Mouse (Mus musculus) bone marrow, adult 2 months (tissue): ENCODE results near the gene Sh3pxd2b. TPM values are rescaled to one million over a fixed set of nuclear protein-coding genes. Genes with fewer than 3 reads are reported as not detected.

Source experiments
- H3K27ac ChIP-seq: fragments of 200-500 bp; 2 replicates; pipeline ENCODE4 v1.5.1; 2012; ENCODE audit warnings: low read depth, mild to moderate bottlenecking, control low read depth, inconsistent platforms, low read length; ENCODE audit not compliant: control insufficient read depth, poor library complexity, insufficient read depth
- H3K4me1 ChIP-seq: fragments of 200-500 bp; 2 replicates; pipeline ENCODE4 v1.6.1; 2011; ENCODE audit warnings: low read length; ENCODE audit not compliant: control insufficient read depth, insufficient read depth
- H3K4me3 ChIP-seq: fragments of 200-500 bp; replicated peaks from 2 replicates; pipeline ENCODE3; 2011; ENCODE audit warnings: mild to moderate bottlenecking, low read depth, low read length, control low read depth; ENCODE audit not compliant: control insufficient read depth
- CTCF ChIP-seq: fragments of 200-500 bp; IDR thresholded peaks from 2 replicates; pipeline ENCODE4 v1.5.1; 2011; ENCODE audit warnings: low read length, control low read depth; ENCODE audit not compliant: control insufficient read depth, insufficient read depth
- POLR2A ChIP-seq: fragments of 200-500 bp; IDR thresholded peaks from 2 replicates; pipeline ENCODE4 v1.6.1; 2011; ENCODE audit warnings: low read depth, mild to moderate bottlenecking, control low read depth, low read length, borderline replicate concordance; ENCODE audit not compliant: control insufficient read depth
- WGBS: fragments of 180-500 bp; shearing (Covaris S2); methylation state at CpG from one replicate; pipeline ENCODE4 v1.1.7; 2018; 5-methylcytosine and 5-hydroxymethylcytosine counted together
- polyA plus RNA-seq: library from polyadenylated mRNA; stranded (reverse); fragments of >200 nt; gene quantifications from 2 replicates; pipeline ENCODE4 v1.2.4, GENCODE M21; 2011; ENCODE audit warnings: low replicate concordance; ENCODE audit not compliant: missing spikeins, insufficient read depth, insufficient read length

Sh3pxd2b gene
- polyA plus RNA-seq, 1 experiment: 1.7 TPM

DNA sequence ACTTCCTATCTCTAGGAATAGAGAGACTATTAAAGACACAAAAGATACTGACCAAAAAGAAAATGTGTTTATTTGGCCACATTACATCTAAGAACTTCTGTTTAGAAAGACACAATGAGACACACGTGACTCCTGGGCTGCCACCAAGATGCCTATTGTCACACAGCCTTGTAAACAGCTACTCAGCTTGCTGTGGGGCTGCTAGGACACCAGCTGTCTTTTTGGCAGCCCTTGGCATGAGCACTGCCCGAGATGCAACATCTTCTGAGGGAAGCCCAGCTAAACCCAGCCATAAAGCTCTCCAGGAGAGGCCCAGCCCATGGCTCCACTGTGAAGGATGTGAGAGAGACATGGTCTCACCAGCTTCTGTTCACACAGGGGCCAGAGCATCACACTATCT, 45.5 kb downstream of the Sh3pxd2b start:
- H3K27ac ChIP-seq: no peak overlapping the region
- TF ChIP-seq CTCF: no peak
- no peak for TF ChIP-seq POLR2A
- no peak overlapping the region for H3K4me3 ChIP-seq
- H3K4me1 ChIP-seq: no peaks in the 10 kb centered on the region
- 58% methylated on average over 2 of the region's 2 CpGs for WGBS

DNA sequence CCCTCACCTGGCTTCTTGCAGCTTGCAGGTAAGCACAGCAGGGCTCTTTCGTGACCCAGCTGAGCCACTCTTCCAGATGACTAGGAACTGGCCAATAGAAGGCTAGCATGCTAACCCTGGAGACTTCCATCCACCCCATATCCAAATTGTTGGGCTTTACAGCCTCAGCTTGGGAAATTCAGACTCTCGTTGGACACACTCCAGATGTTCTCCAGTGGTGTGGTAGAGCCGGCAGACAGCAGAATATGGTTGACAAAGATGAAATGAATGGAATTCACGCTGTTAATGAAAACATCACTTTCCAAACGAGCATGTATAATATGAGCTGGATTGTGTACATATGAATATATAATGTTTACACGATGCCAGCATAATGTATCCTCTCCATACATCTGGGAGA, 48.2 kb downstream of the Sh3pxd2b start:
- TF ChIP-seq CTCF: no peak
- TF ChIP-seq POLR2A: no peak
- Histone ChIP-seq H3K4me1 (no peaks in the 10 kb centered on the region), H3K4me3 (no peak overlapping the region), H3K27ac (no peak overlapping the region)
- WGBS: 79% methylated on average over 6 of the region's 6 CpGs

DNA sequence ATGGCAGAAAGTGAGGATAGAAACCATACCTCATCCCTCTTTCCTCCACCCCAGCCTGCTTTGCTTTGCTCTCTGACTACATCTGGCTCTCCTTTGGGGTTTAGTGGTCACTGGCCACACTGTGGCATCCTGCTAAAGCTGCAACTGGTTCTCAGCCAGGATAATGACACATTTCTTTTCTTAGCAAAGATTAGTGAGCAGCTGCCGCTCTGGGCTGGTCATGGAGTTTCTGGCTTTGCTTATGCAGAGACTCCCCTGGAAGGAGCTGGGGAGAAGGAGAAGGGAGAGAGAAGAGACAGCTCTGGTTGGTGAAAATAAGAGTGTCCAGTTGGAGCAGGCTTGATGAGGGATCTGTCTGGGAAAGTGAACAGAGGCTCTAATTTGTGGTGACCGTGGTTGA, 50.8 kb downstream of the Sh3pxd2b start:
- WGBS: 48% methylated on average over 2 of the region's 2 CpGs
- no peaks in the 10 kb centered on the region for H3K4me1 ChIP-seq
- no peak overlapping the region for H3K27ac ChIP-seq
- no peak overlapping the region for H3K4me3 ChIP-seq
- TF ChIP-seq POLR2A: no peak
- TF ChIP-seq CTCF: no peak

DNA sequence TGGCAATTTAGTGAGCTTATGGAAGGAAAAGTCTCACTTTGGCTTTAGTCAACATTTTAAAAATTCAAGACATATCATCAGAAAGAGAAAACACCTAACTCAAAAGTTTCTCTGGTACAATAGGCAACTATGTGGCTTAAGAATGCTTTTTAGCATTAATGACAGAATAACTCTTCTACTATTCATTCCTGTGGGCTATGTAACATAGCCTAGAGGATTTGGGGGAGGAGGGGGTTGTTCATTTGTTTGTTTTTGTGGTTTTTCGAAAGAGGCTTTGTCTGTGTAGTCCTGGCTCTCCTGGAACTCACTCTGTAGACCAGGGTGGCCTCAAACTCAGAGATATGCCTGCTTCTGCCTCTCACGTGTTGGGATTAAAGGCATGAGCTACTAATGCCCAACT, 51.6 kb downstream of the Sh3pxd2b start:
- TF ChIP-seq POLR2A: no peak
- Histone ChIP-seq H3K4me1 (no peaks in the 10 kb centered on the region), H3K4me3 (no peak overlapping the region), H3K27ac (no peak overlapping the region)
- 65% methylated on average over 2 of the region's 2 CpGs for WGBS

DNA sequence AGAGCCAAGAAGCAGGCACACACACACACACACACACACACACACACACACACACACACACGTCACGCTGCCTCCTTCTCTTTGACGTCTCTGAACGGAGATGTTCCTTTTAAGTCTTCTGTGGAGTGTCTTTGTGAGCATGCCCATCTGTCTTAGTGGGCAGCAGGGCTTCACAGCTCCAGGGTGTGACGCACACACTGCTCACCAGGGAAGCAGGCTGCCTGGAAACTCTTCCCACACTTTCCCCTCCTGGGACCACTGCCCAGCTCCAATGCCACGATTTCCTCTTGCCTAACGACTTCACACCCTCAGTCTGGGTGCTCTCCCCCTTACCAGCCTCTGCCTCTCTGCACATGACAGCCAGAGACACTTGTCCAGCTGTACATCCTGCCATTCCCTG, 55.1 kb downstream of the Sh3pxd2b start:
- TF ChIP-seq POLR2A (no peak), CTCF (no peak)
- WGBS: 43% methylated on average over 7 of the region's 7 CpGs
- no peak overlapping the region for H3K27ac ChIP-seq
- no peak overlapping the region for H3K4me3 ChIP-seq
- H3K4me1 ChIP-seq: no peaks in the 10 kb centered on the region; the same call in 1 of the 2 replicates

DNA sequence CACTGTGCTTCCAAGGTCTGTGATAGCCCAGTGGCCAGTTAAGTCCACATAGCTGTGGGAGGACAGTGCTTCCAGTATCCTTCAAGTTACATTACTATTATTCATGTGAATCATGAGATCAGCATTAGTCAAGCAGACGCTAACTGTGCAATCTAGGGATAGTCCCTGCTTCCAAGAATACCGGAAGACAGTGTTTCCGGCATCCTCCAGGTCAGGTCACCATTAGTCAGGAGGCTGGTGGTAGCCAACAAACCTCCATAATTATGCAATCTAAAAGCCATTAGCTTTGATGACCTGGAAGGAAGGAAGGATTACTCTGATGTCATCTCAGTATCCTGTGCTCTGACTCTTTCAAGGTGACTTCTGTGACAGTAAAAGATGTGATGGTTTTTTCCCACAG, 57.1 kb downstream of the Sh3pxd2b start:
- no peaks in the 10 kb centered on the region; the same call in 1 of the 2 replicates for H3K4me1 ChIP-seq
- WGBS: 69% methylated on average over 3 of the region's 3 CpGs
- no peak overlapping the region for H3K27ac ChIP-seq
- TF ChIP-seq POLR2A (no peak), CTCF (no peak)
- H3K4me3 ChIP-seq: no peak overlapping the region

DNA sequence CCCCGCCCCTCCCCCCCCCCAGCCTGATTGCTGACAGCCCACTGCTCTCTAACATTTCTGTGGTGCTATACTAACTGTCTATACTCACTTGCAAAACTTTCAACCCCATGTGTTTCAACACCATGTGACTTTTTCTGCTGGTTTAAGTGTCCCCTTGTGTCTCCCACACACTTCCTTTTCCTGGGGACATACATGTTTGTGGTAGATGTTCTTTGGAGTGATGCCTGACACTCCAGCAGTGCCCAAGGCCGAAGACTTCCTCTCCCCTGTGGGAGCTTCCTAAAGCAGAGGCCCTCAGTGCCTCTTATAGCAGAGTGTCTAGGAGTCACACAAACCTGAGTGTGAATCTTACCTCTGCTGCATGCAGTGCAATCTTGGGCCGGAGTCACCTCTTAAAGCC, 60.2 kb downstream of the Sh3pxd2b start:
- TF ChIP-seq CTCF (no peak), POLR2A (no peak)
- Histone ChIP-seq H3K4me3 (no peak overlapping the region), H3K27ac (no peak overlapping the region), H3K4me1 (no peaks in the 10 kb centered on the region; the same call in 1 of the 2 replicates)
- 22% methylated on average over 3 of the region's 3 CpGs for WGBS

DNA sequence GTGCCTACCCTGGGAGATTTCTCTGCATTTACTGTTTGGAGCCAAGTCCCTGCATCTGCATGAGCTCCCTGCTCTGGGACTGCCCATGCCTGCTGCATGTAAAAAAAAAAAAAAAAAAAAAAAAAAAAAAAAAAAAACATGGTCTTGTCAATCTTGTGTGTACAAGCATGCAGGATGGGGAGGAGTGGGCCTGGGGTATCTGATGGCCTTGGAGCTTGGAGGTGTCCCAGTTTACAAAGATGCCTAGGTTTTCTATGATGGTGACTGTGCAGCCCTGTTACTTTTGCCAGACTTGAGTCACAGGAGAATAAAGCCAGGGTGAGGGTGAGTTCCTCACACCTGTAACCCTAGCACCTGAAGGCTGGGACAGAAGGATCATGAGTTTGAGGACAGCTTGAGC, 61.4 kb downstream of the Sh3pxd2b start:
- Histone ChIP-seq H3K4me1 (no peaks in the 10 kb centered on the region; the same call in 1 of the 2 replicates), H3K4me3 (no peak overlapping the region), H3K27ac (no peak overlapping the region)
- TF ChIP-seq POLR2A (no peak), CTCF (no peak)

DNA sequence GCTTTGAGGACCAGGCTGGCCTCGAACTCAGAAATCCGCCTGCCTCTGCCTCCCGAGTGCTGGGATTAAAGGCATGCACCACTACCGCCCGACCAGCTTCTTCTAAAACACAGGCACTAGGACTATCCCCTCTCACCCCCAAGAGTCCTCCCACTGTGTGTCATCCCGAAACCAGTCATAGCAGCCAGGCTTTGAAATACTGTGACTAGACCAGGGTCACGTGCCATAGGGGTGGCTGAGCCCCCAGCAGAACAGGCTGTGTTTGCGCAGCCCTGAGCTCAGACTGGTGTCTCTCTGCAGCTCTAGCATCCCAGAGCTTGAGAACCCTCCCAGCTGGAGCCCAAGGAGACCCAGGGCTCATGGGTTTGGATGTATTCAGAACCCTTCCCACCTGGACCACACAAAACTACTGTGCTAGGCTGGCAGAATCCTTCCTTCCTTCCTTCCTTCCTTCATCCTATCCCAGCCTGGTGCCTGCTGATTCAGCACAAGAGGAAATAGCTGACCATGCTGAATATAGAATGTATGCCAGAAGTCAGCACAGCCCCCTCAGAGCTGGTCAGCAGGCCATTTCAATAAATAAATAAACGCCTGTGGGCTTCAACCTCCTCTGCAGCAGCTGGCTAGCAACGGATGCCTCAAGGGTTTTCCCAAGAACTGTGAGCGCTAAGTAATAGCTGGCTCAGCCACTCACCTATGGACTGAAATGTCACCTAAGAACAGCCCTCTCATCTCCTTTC, 62.4 kb downstream of the Sh3pxd2b start:
- 79% methylated on average over 11 of the region's 11 CpGs for WGBS

More for the DNA sequence above, 62.4 kb downstream of the Sh3pxd2b start:
- H3K4me3 ChIP-seq: no peak overlapping the region
- TF ChIP-seq POLR2A (no peak), CTCF (no peak)
- H3K4me1 ChIP-seq: no peaks in the 10 kb centered on the region; the same call in 1 of the 2 replicates
- no peak overlapping the region for H3K27ac ChIP-seq
